Mouse (Mus musculus) adipocyte (in vitro differentiated cells): ENCODE measurements around the gene Tspan7.

Experiments
- DNase-seq: peaks from one replicate; pipeline ENCODE4 v3.0.0-alpha.2; 2016; ENCODE audit warnings: low spot score

The Tspan7 gene

GRCm38 (mm10) chrX:10549708-10550107, 64.8 kb downstream of the Tspan7 start:
- no peak for DNase-seq

- no peak for DNase-seq
Observed at GRCm38 (mm10) chrX:10556899-10557298, 71.9 kb downstream of the Tspan7 start.

GRCm38 (mm10) chrX:10557596-10557995, 72.6 kb downstream of the Tspan7 start:
- DNase-seq, result no peak

GRCm38 (mm10) chrX:10558625-10559024, 73.7 kb downstream of the Tspan7 start:
- no peak for DNase-seq

- no peak for DNase-seq
Observed at GRCm38 (mm10) chrX:10565811-10566210, 80.9 kb downstream of the Tspan7 start.

- DNase-seq, result peak; percentile 72
Observed at GRCm38 (mm10) chrX:10574523-10574922, 89.6 kb downstream of the Tspan7 start.

- DNase-seq, result no peak
Observed at GRCm38 (mm10) chrX:10575406-10575805, 90.4 kb downstream of the Tspan7 start.

- DNase-seq, result no peak
Observed at GRCm38 (mm10) chrX:10576349-10576748, 91.4 kb downstream of the Tspan7 start.

- peak; percentile 79 for DNase-seq
Observed at GRCm38 (mm10) chrX:10577356-10577755, 92.4 kb downstream of the Tspan7 start.

GRCm38 (mm10) chrX:10582731-10583130, 97.8 kb downstream of the Tspan7 start:
- DNase-seq, result no peak

GRCm38 (mm10) chrX:10592244-10592643, 107.3 kb downstream of the Tspan7 start:
- DNase-seq, result no peak

GRCm38 (mm10) chrX:10593561-10593960, 108.6 kb downstream of the Tspan7 start:
- DNase-seq, result no peak

- peak; percentile 16 for DNase-seq
Observed at GRCm38 (mm10) chrX:10617119-10617518, 132.2 kb downstream of the Tspan7 start.

- DNase-seq, result no peak
Observed at GRCm38 (mm10) chrX:10641062-10641461, 156.1 kb downstream of the Tspan7 start.
